Mouse (Mus musculus) retina, postnatal 7 days (tissue): ENCODE data around the gene Nr2f6.
A peak's percentile ranks its signal among the peaks of the same experiment; 100 is the strongest.
"Not testable (repeated sequence)": the region's sequence is repeated elsewhere in the genome, so short reads cannot be mapped to it uniquely, and the experiment has no call there.

ENCODE experiments used
- DNase-seq: peaks from one replicate; pipeline ENCODE4 v3.0.0-alpha.2; 2012; ENCODE audit warnings: low read depth, low spot score

Nr2f6 gene

DNA sequence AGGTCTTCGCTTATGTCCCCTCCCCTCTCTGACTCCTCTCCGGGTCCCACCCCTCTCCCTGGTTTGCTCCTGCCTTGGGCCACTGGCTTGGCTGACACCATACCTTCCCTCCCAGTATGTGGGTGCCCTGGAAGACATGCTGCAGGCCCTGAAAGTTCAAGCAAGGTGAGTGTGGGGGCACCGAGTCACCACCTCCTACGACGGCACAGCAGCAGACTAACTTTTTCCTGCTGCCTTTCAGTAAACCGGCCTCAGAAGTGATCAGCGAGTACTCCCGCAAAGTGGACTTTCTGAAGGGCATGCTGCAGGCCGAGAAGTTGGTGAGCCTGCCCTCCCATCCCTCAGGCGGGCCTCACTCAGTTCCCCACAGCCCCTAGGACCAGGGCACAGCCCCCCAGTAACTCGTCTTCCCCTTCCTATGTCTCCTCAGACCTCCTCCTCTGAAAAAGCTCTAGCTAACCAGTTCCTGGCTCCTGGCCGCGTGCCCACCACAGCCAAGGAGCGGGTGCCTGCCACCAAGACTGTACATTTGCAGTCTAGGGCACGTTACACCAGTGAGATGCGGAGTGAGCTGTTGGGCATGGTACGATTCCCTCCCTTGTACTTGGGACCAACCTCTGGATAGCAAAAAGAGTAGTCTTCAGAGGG lies 14.1 kb downstream of the Nr2f6 start:
- no peak for DNase-seq

DNA sequence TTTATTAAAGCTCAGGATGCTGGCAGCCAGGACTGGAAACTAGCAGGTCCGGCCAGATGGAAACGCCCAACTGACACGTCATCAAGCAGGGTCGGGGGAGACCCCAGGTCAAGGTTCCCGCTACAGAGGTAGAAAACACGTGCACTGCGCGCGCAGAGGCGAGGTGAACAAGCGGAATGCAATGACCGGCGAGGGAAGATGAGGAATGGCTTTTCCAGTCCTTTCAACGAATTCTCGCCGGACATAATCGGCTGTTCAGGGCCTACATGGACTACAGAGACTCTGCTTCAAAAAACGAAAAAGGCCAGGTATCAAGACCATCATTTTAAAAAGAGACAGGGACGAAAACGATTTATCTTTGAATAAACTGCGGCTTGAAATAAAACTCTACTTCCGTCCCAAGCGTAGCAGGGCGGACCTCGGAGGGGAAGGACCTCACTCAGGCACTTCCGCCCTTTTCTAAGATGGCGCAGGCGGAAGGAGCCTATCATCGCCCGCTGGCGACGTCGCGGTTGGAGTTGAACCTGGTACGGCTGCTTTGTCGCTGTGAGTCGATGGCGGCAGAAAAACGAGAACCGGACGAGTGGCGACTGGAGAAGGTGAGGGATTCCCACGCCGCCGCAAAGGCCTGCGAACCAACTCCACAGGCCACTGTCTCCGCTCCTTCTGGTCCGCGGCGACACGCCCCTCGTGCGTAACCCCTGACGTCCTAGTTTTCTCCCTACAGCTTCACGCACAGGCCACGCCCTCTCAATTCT lies 14.8 kb downstream of the Nr2f6 start, which contains the start of gene Use1:
Gene Use1, plus strand, starts transcription at position 78 of the 758 bp plus-strand sequence.
- DNase-seq, result peak; percentile 82

DNA sequence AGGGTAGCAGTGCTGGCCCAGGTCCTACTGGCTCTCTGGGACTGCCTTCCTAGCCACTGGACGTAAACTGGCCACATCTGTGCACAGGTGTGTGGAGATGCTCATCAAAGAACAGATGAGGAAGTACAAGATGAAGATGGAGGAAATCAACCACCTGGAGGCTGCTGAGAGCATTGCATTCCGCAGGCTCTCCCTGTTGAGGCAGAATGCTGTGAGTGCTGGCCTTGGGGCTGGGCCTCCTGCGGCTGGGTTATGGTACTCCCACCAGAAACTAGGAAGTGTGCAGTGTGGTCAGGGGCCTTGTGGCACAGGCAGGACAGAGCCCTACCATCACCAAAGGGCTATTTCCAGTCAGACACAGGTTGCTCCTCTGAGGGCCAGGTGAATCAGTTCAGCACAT lies 23.7 kb downstream of the Nr2f6 start:
- no peak for DNase-seq

DNA sequence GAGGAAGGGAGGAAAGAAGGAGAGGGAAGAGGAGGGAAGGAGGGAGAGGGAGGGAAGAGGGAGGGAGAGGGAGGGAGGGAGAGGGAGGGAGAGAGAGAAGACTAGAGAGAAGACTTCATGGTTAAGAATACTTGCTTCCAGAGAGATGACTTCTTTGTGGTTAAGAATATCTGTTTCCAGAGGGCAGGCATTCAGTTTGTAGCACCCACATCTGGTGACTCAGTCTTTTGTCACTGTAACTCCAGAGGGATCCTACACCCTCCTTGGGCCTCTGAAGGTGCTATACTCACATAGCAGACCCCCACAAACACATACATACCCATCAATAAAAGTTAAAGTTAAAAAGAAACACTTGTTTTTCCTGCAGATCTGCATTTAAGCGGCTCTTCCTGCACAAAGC lies 30.2 kb downstream of the Nr2f6 start:
- no peak for DNase-seq

DNA sequence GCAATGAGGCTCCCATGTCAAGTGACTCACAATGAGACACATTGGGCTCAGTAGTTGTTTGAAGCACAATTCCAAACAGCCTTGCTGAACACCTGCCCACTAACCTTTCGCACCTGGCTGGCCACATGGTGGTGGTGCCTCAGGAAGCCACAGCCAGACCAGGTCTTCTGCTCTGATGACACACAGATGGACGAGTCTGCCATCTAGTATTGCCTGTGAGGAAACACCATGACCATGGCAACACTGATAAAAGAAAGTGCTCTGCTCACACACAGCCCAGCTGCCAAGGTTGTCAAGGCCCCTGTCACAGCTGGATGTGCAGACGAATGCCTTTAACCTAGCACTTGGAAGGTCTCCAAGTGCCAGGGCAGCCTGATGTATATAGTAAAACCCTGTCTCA lies 30.6 kb downstream of the Nr2f6 start:
- no peak for DNase-seq

DNA sequence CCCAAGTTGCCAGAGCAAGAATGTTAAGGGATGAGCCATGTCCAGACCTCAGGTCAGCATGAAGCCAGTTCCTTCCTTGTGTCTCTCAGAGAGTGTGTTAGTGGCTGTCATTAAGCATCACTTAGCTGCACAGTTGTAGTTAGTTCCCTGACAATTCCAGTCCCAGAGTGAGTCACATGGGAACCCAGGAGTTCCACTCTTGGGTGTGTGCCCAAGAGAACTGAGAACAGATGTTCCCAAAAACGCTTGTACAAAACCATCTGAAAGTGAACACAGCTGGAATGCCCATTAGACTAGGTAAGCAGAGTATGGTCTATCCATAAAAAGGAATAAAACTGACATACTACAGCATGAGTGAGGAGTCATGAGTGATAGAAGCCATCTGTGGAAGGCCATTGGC lies 35.2 kb downstream of the Nr2f6 start:
- no peak for DNase-seq

DNA sequence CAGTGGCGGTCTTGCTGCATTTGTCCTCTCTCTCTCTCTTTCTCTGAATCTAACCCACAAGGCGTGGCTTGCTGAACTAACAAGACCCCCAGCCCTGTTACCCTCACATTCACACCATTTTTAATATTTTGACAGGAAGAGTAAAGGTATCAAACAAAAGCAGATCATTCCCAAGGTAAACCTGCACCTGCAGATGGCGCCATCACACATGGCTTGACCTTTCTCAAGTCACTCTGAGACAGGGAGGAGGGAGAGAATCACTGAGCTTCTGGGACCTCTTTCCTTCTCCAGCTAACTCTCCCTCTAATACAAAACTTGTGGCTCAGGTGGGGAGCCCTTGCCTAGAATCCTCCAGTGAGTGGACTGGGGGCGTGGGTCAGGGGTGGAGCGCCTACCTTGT lies 41.1 kb downstream of the Nr2f6 start:
- peak; percentile 37 for DNase-seq

DNA sequence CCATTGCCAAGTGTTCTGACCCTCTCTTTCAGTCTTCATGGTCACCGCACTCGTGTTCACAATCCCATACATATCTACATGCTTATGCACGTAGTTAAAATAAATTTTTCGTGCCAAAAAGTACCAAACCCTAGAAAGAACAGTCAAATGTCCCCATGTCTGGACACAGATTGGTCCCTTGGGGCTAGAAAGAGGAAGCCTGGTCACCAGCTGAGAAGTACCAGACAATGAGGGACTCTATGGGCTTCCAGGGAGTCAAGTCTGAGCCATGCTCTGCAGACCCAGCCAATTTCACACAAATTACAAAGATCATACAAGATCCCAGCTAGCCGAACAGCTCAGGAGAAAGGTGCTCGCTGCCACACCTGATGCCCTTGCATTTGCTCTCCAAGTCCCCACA lies 43.9 kb downstream of the Nr2f6 start:
- DNase-seq, result not testable (repeated sequence)

DNA sequence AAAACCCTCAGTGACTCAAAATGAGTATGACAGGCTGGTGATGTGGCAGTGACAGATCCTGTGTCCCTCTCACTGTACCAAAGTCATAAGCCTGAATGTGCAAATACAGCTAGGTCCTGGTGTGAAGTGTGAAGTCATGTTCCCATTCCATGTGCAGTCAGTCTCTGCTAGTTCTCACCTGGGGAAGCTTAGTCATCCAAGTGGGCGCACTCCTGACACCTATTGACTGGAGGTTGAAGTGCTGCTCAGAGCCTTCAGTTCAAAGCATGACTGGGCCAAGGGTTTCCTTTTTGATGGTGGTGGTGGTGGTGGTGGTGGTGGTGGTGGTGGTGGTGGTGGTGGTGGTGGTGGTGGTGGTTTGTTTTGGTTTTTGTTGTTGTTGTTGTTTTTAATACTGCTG lies 56.9 kb downstream of the Nr2f6 start:
- DNase-seq, result no peak
